Mouse (Mus musculus): ENCODE data around the gene 1700016C15Rik.

Gene 1700016C15Rik

GRCm38 (mm10) chr1:177797151-177797755 lies 67.6 kb downstream of the 1700016C15Rik start:
- no peak for DNase-seq
